25 mouse cellular contexts compared by ENCODE assay signal in the genomic region with DNA sequence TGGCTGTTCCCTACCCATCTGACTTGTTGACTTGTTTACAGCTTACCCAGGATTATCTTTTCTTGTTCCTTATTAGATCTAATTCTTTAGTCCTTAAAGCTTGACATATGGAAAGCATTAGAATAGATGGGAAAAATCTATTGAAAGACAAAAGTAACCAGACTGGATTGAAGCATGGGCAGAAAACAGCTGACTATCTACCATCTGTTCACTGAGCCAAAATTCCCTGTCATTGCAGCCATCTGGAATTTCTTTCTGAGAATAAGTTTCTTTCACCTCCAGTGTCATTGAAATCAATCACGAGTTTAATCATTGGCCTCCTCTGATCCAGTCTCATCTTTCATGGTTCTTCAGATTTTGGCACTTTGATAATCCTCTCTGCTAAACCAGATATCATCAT.
A peak's percentile ranks its signal among the peaks of the same experiment; 100 is the strongest.
DNase-seq lines count a peak whose midpoint lies in the region; ATAC-seq lines count a peak whose summit lies in the region.
"Had no signal": no experiment of that assay in that cellular context is flagged by ENCODE, and none has a peak within 500 bp of the region (broad histone marks: within the 10 kb centered on the region; RNA-seq: fewer than 3 reads in every experiment).

No protein-coding gene starts in this region.

- H3K4me1 ChIP-seq in forebrain, embryonic 16.5 days (replicated peaks; ENCODE audit: control insufficient read depth, insufficient read depth, low read length) = no peaks in the 10 kb centered on the region
- no peaks in the 10 kb centered on the region for H3K4me1 ChIP-seq in forebrain, embryonic 11.5 days (replicated peaks; ENCODE audit: control insufficient read depth, insufficient read depth, low read length)
- H3K4me1 ChIP-seq in midbrain, embryonic 11.5 days (ENCODE audit: control insufficient read depth, insufficient read depth, low read length) = no peaks in the 10 kb centered on the region
- no peaks in the 10 kb centered on the region for H3K4me1 ChIP-seq in midbrain, embryonic 13.5 days (replicated peaks)
- H3K4me1 ChIP-seq: embryonic facial prominence, embryonic 15.5 days; heart, embryonic 10.5 days; hindbrain, embryonic 12.5 days; intestine, embryonic 15.5 days had no signal

- H3K27me3 ChIP-seq in forebrain, embryonic 16.5 days (replicated peaks; ENCODE audit: control insufficient read depth, insufficient read depth, low read length) = no peaks in the 10 kb centered on the region
- H3K27me3 ChIP-seq in forebrain, embryonic 11.5 days (ENCODE audit: control insufficient read depth, insufficient read depth, low read length) = no peaks in the 10 kb centered on the region
- H3K27me3 ChIP-seq in midbrain, embryonic 11.5 days (ENCODE audit: control insufficient read depth, insufficient read depth, low read length) = no peaks in the 10 kb centered on the region
- no peaks in the 10 kb centered on the region for H3K27me3 ChIP-seq in midbrain, embryonic 13.5 days
- H3K27me3 ChIP-seq: embryonic facial prominence, embryonic 15.5 days; hindbrain, embryonic 12.5 days; intestine, embryonic 15.5 days had no signal

- H3K9ac ChIP-seq in forebrain, embryonic 16.5 days (replicated peaks; ENCODE audit: low read depth, low read length) = no peak overlapping the region
- H3K9ac ChIP-seq in forebrain, embryonic 11.5 days (ENCODE audit: low read length) = no peak overlapping the region
- H3K9ac ChIP-seq in midbrain, embryonic 11.5 days (ENCODE audit: low read length) = no peak overlapping the region
- no peak overlapping the region for H3K9ac ChIP-seq in midbrain, embryonic 13.5 days (replicated peaks)
- H3K9ac ChIP-seq: embryonic facial prominence, embryonic 15.5 days; hindbrain, embryonic 12.5 days; intestine, embryonic 15.5 days had no signal

- H3K27ac ChIP-seq in forebrain, embryonic 16.5 days (ENCODE audit: low read length) = no peak overlapping the region
- no peak overlapping the region for H3K27ac ChIP-seq in forebrain, embryonic 11.5 days (ENCODE audit: low read depth, low read length)
- no peak overlapping the region for H3K27ac ChIP-seq in midbrain, embryonic 11.5 days (ENCODE audit: low read depth, low read length)
- H3K27ac ChIP-seq in midbrain, embryonic 13.5 days = no peak overlapping the region
- H3K27ac ChIP-seq: embryonic facial prominence, embryonic 15.5 days; gastrocnemius, adult 2 months; heart, embryonic 10.5 days; hindbrain, embryonic 12.5 days; intestine, embryonic 15.5 days had no signal

- H3K4me2 ChIP-seq in forebrain, embryonic 16.5 days (ENCODE audit: low read length) = no peak overlapping the region
- no peak overlapping the region for H3K4me2 ChIP-seq in forebrain, embryonic 11.5 days (ENCODE audit: low read depth, low read length, severe bottlenecking)
- H3K4me2 ChIP-seq in midbrain, embryonic 11.5 days = no peak overlapping the region
- no peak overlapping the region for H3K4me2 ChIP-seq in midbrain, embryonic 13.5 days (replicated peaks)
- H3K4me2 ChIP-seq: embryonic facial prominence, embryonic 15.5 days; hindbrain, embryonic 12.5 days; intestine, embryonic 15.5 days had no signal

- DNase-seq in forebrain, embryonic 11.5 days (ENCODE audit: low spot score) = no peak
- DNase-seq in midbrain, embryonic 11.5 days (ENCODE audit: low spot score, missing footprints) = no peak
- peak; percentile 6 for DNase-seq in mesoderm, embryonic 11.5 days (ENCODE audit: low read depth, low spot score)
- DNase-seq in cerebellum, adult 9-10 months = no peak
- no peak for DNase-seq in yolk sac, embryonic 10.5 days (ENCODE audit: low spot score)
- DNase-seq: adrenal gland, adult 8-10 months; adrenal gland, postnatal 36 days; cerebellum, adult 11-12 months; cerebellum, adult 9-11 months; cerebellum, postnatal 36 days; embryo, embryonic 11 days; gastrocnemius, adult 2 months; gastrocnemius, postnatal 36 days; heart, adult 11 months; heart, postnatal 10 days; heart, postnatal 4 days; kidney, adult 18-20 months had no signal

- WGBS in forebrain, embryonic 16.5 days = 44% methylated on average over 1 of the region's 1 CpGs
- 75% methylated on average over 1 of the region's 1 CpGs for WGBS in forebrain, embryonic 11.5 days
- 48% methylated on average over 1 of the region's 1 CpGs for WGBS in midbrain, embryonic 11.5 days
- 45% methylated on average over 1 of the region's 1 CpGs for WGBS in midbrain, embryonic 13.5 days

- H3K4me3 ChIP-seq in forebrain, embryonic 16.5 days (replicated peaks; ENCODE audit: low read length) = no peak overlapping the region
- H3K4me3 ChIP-seq in forebrain, embryonic 11.5 days (ENCODE audit: low read depth, low read length) = no peak overlapping the region
- no peak overlapping the region for H3K4me3 ChIP-seq in midbrain, embryonic 11.5 days (ENCODE audit: low read depth, low read length)
- no peak overlapping the region for H3K4me3 ChIP-seq in midbrain, embryonic 13.5 days (replicated peaks)
- H3K4me3 ChIP-seq: embryonic facial prominence, embryonic 15.5 days; erythroblast, embryonic 14.5 days; gastrocnemius, adult 2 months; heart, embryonic 10.5 days; hindbrain, embryonic 12.5 days; intestine, embryonic 15.5 days had no signal

- H3K36me3 ChIP-seq in forebrain, embryonic 16.5 days (ENCODE audit: control insufficient read depth, insufficient read depth) = no peaks in the 10 kb centered on the region
- no peaks in the 10 kb centered on the region for H3K36me3 ChIP-seq in forebrain, embryonic 11.5 days (ENCODE audit: control insufficient read depth, insufficient read depth, low read length)
- H3K36me3 ChIP-seq in midbrain, embryonic 11.5 days (ENCODE audit: control insufficient read depth, insufficient read depth, low read length) = no peaks in the 10 kb centered on the region
- no peaks in the 10 kb centered on the region for H3K36me3 ChIP-seq in midbrain, embryonic 13.5 days
- H3K36me3 ChIP-seq: embryonic facial prominence, embryonic 15.5 days; G1E; heart, embryonic 10.5 days; hindbrain, embryonic 12.5 days; intestine, embryonic 15.5 days had no signal

- 0 out of 2 replicates have a peak, but pooled peaks have one; percentile 40 for ATAC-seq in forebrain, embryonic 16.5 days
- ATAC-seq in forebrain, embryonic 11.5 days (replicated peaks; ENCODE audit: low FRiP score) = no peak
- 0 out of 2 replicates have a peak, but pooled peaks have one; percentile 35 for ATAC-seq in midbrain, embryonic 11.5 days (ENCODE audit: low FRiP score)
- ATAC-seq in midbrain, embryonic 13.5 days = no peak
- ATAC-seq: intestine, embryonic 15.5 days had no signal

- no peaks in the 10 kb centered on the region for H3K9me3 ChIP-seq in forebrain, embryonic 16.5 days (ENCODE audit: control insufficient read depth, low read length)
- no peaks in the 10 kb centered on the region for H3K9me3 ChIP-seq in forebrain, embryonic 11.5 days (ENCODE audit: control insufficient read depth, low read length)
- no peaks in the 10 kb centered on the region for H3K9me3 ChIP-seq in midbrain, embryonic 11.5 days (ENCODE audit: control insufficient read depth, low read length)
- H3K9me3 ChIP-seq in midbrain, embryonic 13.5 days = no peaks in the 10 kb centered on the region
- H3K9me3 ChIP-seq: embryonic facial prominence, embryonic 15.5 days; G1E; heart, embryonic 10.5 days; hindbrain, embryonic 12.5 days; intestine, embryonic 15.5 days had no signal

Comparison
In these comparisons a context has a peak if more than half of its experiments do, and no peak if none do; other contexts are left out.
1. ATAC-seq: peak in forebrain, embryonic 16.5 days (single experiment) and midbrain, embryonic 11.5 days (single experiment); none in forebrain, embryonic 11.5 days (single experiment) and midbrain, embryonic 13.5 days (single experiment).